Mouse (Mus musculus): ENCODE results near the gene Kif11. TPM values are rescaled to one million over a fixed set of nuclear protein-coding genes. Genes with fewer than 3 reads are reported as not detected.
A peak's percentile ranks its signal among the peaks of the same experiment; 100 is the strongest.

The Kif11 gene
- polyA plus RNA-seq, 1 experiment from 2014 or later, result 99.0 TPM

DNA sequence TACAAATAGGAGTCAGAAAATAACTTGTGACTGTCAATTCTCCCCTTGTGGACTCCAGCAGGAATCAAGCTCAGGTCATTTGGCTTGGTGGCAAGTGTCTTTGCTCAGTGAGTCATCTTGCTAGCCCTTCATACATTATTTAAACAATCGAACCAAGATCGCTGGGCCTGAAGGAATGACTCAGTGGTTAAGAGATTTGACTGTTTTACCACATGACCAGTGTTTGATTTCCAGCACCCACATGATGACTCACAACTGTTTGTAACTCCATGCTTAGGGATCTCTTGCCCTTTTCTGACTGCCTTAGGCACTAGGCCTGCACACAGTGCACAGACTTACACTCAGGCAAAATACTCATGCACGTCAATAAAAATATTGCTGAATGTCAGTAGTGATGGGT lies 15.7 kb downstream of the Kif11 start:
- no peak for ATAC-seq (ENCODE audit: low FRiP score)
- no peak overlapping the region for H3K27ac ChIP-seq
- no peak overlapping the region for H3K9ac ChIP-seq
- H3K36me3 ChIP-seq (replicated peaks), result peaks cover 78% of the 10 kb centered on the region
- no peaks in the 10 kb centered on the region for H3K9me3 ChIP-seq
- WGBS, result 97% methylated on average over 3 of the region's 3 CpGs
- no peaks in the 10 kb centered on the region for H3K27me3 ChIP-seq
- no peaks in the 10 kb centered on the region for H3K4me1 ChIP-seq
- no peak overlapping the region for H3K4me3 ChIP-seq (replicated peaks)
- H3K4me2 ChIP-seq, result no peak overlapping the region

DNA sequence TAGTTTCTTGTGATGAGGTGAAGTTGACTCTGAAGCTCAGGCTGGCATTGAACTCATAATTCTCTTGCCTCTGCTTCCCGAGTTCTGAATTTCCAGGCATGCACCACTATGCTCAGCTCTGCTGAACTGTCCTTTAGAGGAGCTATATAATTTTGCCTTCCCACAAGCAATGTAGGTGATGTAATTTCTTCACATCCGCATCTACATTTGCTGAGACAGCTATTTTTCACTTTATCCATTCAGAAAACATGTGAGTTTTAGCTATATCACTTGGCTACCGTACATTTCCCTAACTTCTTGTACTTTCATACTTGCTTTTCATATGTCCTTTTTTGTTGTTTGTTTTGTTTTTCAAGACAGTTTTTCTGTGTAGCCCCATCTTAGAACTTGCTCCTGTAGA lies 20.1 kb downstream of the Kif11 start:
- H3K9me3 ChIP-seq, result no peaks in the 10 kb centered on the region
- no peak overlapping the region for H3K4me2 ChIP-seq
- H3K4me3 ChIP-seq (replicated peaks), result no peak overlapping the region
- H3K4me1 ChIP-seq, result no peaks in the 10 kb centered on the region
- no peak overlapping the region for H3K27ac ChIP-seq
- peaks cover 79% of the 10 kb centered on the region for H3K36me3 ChIP-seq (replicated peaks)
- H3K27me3 ChIP-seq, result no peaks in the 10 kb centered on the region
- no peak for ATAC-seq (ENCODE audit: low FRiP score)
- H3K9ac ChIP-seq, result no peak overlapping the region
- 96% methylated on average over 3 of the region's 3 CpGs for WGBS

DNA sequence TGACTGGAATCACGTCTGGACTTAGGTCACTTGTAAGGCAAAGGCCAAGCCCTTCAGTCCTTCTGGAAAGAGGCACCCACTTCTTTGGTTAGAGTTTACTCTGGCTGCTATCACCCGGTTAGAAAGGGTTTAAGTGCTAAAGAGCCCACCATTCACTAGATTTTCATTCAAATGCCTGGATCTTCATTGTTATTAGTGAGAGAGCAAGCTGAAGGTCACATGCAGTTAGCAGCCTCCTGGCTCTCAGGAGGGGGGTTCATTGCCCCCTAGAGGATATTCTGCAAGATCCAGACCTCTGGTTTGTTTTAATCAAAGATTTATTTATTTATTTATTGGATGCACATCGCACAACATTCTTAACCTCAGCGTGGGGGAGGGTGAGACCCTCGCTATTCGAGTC lies 24.7 kb downstream of the Kif11 start:
- Histone ChIP-seq H3K9me3 (no peaks in the 10 kb centered on the region), H3K27ac (no peak overlapping the region), H3K27me3 (no peaks in the 10 kb centered on the region), H3K36me3 (replicated peaks) (peaks cover 75% of the 10 kb centered on the region), H3K4me1 (no peaks in the 10 kb centered on the region), H3K4me3 (replicated peaks) (no peak overlapping the region), H3K9ac (no peak overlapping the region), H3K4me2 (no peak overlapping the region)
- no peak for ATAC-seq (ENCODE audit: low FRiP score)
- 79% methylated on average over 6 of the region's 6 CpGs for WGBS

DNA sequence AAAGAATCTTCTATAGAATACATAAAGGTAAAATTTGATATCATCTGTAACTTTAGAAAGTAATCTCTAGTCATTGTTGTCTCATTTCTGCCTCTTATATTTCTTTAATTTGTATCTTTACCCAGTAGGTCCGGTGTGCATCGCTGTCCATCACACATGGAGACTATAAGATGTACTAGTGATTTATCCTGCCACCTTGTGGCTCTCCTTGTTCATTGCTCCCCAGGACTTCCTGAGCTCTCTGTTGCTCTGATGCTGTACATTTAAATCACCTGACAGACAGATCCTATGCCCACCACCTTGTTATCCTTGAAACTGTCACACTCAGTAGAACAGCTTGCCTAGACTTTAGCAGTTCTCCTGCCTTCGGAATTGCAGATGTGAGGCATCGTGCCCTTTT lies 42.1 kb downstream of the Kif11 start:
- Histone ChIP-seq H3K36me3 (replicated peaks) (peaks cover 72% of the 10 kb centered on the region), H3K9ac (no peak overlapping the region), H3K9me3 (no peaks in the 10 kb centered on the region), H3K4me2 (no peak overlapping the region), H3K27ac (no peak overlapping the region), H3K27me3 (no peaks in the 10 kb centered on the region), H3K4me3 (replicated peaks) (no peak overlapping the region), H3K4me1 (no peaks in the 10 kb centered on the region)
- 88% methylated on average over 4 of the region's 4 CpGs for whole genome bisulfite sequencing
- no peak for ATAC-seq (ENCODE audit: low FRiP score)

DNA sequence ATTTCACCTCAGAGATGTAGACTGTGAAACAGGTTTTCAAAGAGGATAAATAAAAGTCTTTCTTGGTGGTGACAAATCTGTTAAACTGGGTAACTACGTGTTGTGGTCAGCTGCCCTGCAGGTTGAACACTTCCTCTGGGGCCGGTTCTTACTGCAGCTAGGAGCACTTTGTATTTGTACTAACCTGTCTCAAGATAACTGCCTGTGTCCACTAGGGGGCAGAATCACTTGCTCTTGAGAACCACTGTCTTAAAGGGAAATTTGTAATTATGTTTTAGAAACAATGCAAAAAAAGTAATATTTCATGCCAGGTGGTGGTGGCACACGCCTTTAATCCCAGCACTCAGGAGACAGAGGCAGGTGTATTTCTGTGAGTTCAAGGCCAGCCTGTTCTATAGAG lies 43.4 kb downstream of the Kif11 start:
- Histone ChIP-seq H3K4me2 (no peak overlapping the region), H3K36me3 (replicated peaks) (peaks cover 65% of the 10 kb centered on the region)
- ATAC-seq (ENCODE audit: low FRiP score), result no peak

DNA sequence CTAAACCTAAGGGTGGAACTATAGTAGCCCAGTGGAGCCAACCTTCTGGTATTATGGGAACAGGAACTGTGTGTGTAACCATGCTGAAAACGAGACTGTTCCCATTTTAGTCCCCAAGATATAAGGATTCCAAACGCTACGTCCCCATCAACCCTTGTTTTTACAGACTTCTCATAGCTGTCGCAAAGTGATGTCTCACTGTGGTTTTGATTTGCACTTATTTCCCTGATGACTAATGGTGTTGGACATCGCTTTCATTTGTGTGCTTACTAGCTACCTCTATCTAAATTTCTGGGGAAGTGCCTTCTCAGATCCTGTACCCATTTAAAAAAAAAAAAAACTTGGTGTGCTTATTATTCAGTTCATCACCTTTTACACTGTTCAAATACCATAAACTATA lies 52.4 kb downstream of the Kif11 start:
- Histone ChIP-seq H3K36me3 (replicated peaks) (no peaks in the 10 kb centered on the region; the same call in 1 of the 2 replicates), H3K9ac (no peak overlapping the region), H3K9me3 (no peaks in the 10 kb centered on the region), H3K27me3 (peaks cover 32% of the 10 kb centered on the region), H3K4me2 (no peak overlapping the region), H3K4me1 (no peaks in the 10 kb centered on the region), H3K27ac (no peak overlapping the region), H3K4me3 (replicated peaks) (no peak overlapping the region)
- WGBS, result 88% methylated on average over 5 of the region's 5 CpGs
- no peak for ATAC-seq (ENCODE audit: low FRiP score)

More for the DNA sequence above, 43.4 kb downstream of the Kif11 start:
- Histone ChIP-seq H3K9ac (no peak overlapping the region), H3K9me3 (no peaks in the 10 kb centered on the region), H3K27ac (no peak overlapping the region), H3K4me1 (no peaks in the 10 kb centered on the region), H3K4me3 (replicated peaks) (no peak overlapping the region), H3K27me3 (no peaks in the 10 kb centered on the region)
- 53% methylated on average over 3 of the region's 3 CpGs for WGBS

DNA sequence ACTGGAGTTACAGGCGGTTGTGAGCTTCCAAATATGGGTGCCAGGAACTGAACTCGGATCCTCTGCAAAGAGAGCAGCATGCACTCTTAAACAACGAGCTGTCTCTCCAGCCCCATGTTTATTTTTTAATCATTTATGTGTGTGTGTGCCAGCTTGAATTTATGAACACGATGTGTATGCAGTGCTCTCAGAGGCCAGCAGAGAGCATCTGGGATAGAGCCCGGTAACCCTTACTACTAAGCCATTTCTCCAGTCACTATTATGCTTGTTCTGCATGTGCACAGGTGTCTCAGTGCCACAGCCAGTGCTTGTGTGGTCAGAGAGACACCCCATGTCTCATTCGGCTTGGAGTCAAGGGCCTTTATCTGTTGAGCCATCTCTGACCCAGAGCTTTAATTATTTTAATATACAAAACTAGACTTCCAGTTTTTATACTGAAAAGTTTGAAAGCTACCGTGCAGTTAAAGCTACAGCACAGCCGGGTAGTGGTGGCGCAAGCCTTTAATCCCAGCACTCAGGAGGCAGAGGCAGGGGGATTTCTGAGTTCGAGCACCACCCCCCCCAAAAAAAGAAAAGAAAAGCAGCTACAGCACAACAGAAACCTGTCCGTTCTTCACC lies 55.0 kb downstream of the Kif11 start:
- Histone ChIP-seq H3K36me3 (replicated peaks) (no peaks in the 10 kb centered on the region), H3K27ac (no peak overlapping the region), H3K4me1 (peaks cover 18% of the 10 kb centered on the region), H3K9me3 (no peaks in the 10 kb centered on the region), H3K4me3 (replicated peaks) (no peak overlapping the region), H3K4me2 (no peak overlapping the region), H3K27me3 (peaks cover 58% of the 10 kb centered on the region), H3K9ac (no peak overlapping the region)
- 92% methylated on average over 11 of the region's 11 CpGs for WGBS
- no peak for ATAC-seq (ENCODE audit: low FRiP score)

DNA sequence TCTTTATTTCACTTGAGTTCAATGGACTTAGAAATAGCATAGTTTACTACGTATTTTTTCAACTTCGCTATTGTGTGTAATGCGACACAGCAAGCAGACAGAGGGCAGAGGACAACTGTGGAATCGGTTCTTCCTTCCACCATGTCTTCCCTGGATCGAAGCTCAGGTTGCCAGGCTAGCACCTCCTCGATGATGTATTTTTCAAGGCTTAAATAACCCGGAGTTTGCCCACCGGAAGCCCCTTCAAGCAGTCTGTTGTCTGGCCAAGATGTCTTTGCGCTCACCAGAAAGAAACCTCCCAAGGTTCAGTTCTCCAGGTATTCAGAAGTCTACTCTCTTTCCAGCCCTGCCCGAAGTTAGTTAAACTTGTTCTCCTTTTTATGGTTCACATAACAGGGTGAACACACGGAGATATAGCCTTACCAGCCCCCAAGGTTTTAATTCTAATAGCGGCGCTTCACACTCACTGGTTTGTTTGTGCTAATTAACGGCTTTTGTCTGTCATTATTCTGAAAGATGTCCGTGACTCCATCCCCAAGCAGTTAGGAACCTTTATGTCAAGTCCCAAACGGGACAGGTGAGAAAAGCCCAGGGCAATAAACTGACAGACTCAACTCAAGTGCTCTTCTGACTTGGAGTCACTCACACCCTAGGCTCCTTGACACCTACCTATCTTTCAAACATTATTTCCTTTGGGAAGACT lies 56.8 kb downstream of the Kif11 start:
- Histone ChIP-seq H3K4me1 (peaks cover 18% of the 10 kb centered on the region), H3K36me3 (replicated peaks) (no peaks in the 10 kb centered on the region), H3K9ac (no peak overlapping the region), H3K4me3 (replicated peaks) (no peak overlapping the region), H3K27ac (no peak overlapping the region), H3K4me2 (no peak overlapping the region), H3K9me3 (no peaks in the 10 kb centered on the region), H3K27me3 (peaks cover 75% of the 10 kb centered on the region)
- ATAC-seq (ENCODE audit: low FRiP score), result no peak
- WGBS, result 19% methylated on average over 16 of the region's 16 CpGs

DNA sequence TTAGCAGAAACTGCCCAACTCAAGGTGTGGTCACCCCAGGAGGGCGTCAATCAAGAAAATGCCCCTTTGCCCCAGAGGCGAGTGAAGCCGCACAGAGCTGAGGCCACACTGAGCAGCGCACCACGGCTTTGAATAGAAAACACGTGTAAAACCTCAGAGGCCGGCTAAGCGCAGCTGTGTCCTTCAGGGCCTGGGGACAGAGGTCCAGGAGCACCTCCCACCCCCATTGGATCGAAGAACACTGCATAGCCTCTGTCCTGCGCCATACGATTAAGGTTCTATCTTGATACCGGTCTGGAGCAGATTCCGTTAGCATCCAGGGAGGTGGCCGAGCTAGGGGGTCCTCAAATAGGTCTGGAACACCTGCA lies 57.7 kb downstream of the Kif11 start:
- peak overlapping the region; percentile 43 for H3K4me3 ChIP-seq (replicated peaks)
- H3K27ac ChIP-seq, result no peak overlapping the region
- H3K4me1 ChIP-seq, result peaks cover 18% of the 10 kb centered on the region
- no peak for ATAC-seq (ENCODE audit: low FRiP score)
- H3K27me3 ChIP-seq, result peaks cover 77% of the 10 kb centered on the region
- H3K9me3 ChIP-seq, result no peaks in the 10 kb centered on the region
- no peak overlapping the region for H3K9ac ChIP-seq
- peak overlapping the region; percentile 56 for H3K4me2 ChIP-seq
- H3K36me3 ChIP-seq (replicated peaks), result no peaks in the 10 kb centered on the region
- 2% methylated on average over 14 of the region's 14 CpGs for WGBS

DNA sequence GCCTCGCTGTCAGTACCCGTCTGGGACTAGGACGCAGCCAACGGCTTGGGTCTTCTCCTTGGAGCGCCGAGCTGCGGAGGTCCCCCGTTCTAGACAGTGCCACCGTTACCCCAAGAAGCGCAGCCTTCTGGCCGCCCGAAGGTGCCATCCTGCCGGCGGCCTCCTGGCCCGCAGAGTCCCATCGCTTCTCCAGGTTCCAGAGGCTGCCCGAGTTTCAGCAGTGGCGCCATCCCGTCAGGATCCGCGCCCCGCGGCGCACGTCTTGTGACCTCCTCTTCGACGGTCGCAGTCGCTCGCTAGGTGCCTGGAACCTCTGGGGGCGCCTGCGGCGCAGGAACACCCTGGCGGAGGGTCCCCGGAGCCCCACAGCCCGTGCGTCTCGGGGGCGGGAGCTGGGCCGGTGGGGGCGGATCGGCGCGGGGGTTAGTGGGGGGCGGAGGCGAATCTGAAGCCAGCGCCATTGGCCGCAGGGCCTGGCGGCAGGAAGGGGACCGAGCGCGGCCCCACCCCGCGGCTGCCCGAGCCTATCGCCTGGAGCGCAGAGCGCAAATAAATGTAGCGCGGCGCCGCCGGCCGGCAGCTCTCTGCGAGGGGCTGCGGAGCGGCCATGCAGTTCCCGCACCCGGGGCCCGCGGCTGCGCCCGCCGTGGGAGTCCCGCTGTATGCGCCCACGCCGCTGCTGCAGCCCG lies 58.2 kb downstream of the Kif11 start, which contains the start of gene Hhex:
Gene Hhex (plus strand): TSS at position 548 of the 689 bp plus-strand sequence.
- no peaks in the 10 kb centered on the region for H3K9me3 ChIP-seq
- H3K9ac ChIP-seq, result peak within 1 kb of the TSS; percentile 38

DNA sequence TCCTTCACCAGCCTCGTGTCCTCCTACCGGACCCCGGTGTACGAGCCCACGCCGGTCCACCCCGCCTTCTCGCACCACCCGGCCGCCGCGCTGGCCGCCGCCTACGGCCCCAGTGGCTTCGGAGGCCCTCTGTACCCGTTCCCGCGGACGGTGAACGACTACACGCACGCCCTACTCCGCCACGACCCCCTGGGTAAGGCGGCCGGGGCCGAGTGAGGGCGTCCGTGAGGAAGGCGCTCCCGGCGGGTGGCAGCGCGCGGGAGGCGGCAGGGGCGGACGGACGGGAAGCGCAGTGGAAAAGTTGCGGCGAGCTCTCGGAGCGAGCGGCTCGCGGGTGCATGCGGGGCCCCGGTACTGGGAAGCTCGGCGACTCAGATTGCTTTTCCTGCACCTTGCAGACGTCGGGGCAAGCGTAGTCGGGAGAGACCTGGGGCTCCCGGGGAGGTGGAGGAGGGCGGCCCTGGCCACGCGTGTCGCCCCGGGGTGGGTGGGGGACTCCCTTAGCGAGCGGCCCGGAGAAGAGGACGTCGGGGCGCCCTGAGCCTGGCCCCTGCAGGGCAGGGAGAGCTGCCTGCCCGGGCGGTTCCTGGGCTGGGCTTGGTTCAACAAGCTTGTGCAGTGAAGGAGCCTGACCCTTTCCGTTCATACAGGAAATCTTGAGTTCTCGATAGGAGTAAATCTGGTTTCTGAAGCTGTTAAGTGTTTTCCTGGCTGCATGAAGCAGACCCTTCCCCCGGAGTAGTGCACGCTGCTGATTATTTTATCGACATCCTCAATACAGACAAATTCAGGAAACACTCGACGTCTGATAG lies 59.0 kb downstream of the Kif11 start:
- H3K9ac ChIP-seq, result peak overlapping the region; percentile 38
- no peaks in the 10 kb centered on the region for H3K36me3 ChIP-seq (replicated peaks)
- H3K4me3 ChIP-seq (replicated peaks), result peak overlapping the region; percentile 43
- H3K4me1 ChIP-seq, result peaks cover 18% of the 10 kb centered on the region
- peak overlapping the region; percentile 56 for H3K4me2 ChIP-seq
- no peak overlapping the region for H3K27ac ChIP-seq
- H3K27me3 ChIP-seq, result peaks cover 88% of the 10 kb centered on the region
- WGBS, result under 1% methylated on average over 75 of the region's 77 CpGs
- peak; percentile 36 for ATAC-seq (ENCODE audit: low FRiP score)
- H3K9me3 ChIP-seq, result no peaks in the 10 kb centered on the region

More for the DNA sequence above, 58.2 kb downstream of the Kif11 start, which contains the start of gene Hhex:
- Histone ChIP-seq H3K27ac (no peak within 1 kb of the TSS), H3K27me3 (peaks cover 82% of the 10 kb centered on the region), H3K4me1 (peaks cover 18% of the 10 kb centered on the region), H3K4me3 (replicated peaks) (peak within 1 kb of the TSS; percentile 43), H3K4me2 (peak within 1 kb of the TSS; percentile 56), H3K36me3 (replicated peaks) (no peaks in the 10 kb centered on the region)
- under 1% methylated on average over 60 of the region's 79 CpGs for WGBS
- peak; percentile 71 for ATAC-seq (ENCODE audit: low FRiP score)

DNA sequence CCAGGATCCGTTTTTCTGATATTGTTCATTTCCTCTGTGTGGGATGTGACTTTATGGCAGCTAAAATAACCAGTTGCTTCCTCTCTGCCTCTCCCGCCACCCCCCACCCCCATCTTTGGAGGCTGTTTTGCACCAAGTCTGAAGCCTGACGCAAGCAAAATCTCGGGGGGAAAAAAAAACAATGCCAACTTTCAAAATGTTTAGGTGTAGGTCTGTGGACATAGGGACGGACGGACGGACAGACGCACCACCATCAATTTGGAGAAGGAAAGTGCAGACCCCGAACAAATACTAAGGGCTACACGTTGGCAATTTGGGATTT lies 59.6 kb downstream of the Kif11 start:
- Histone ChIP-seq H3K27me3 (peaks cover 88% of the 10 kb centered on the region), H3K27ac (no peak overlapping the region), H3K9ac (no peak overlapping the region), H3K4me2 (no peak overlapping the region), H3K36me3 (replicated peaks) (no peaks in the 10 kb centered on the region), H3K9me3 (no peaks in the 10 kb centered on the region), H3K4me1 (peaks cover 18% of the 10 kb centered on the region), H3K4me3 (replicated peaks) (no peak overlapping the region)
- 5% methylated on average over 10 of the region's 10 CpGs for WGBS
- no peak for ATAC-seq (ENCODE audit: low FRiP score)
